Mouse (Mus musculus) erythroblast, adult 5-6 weeks (primary cell): ENCODE data around the gene Dck. TPM values are rescaled to one million over a fixed set of nuclear protein-coding genes. Genes with fewer than 3 reads are reported as not detected.

Experiments
- ATAC-seq: replicated peaks from 2 replicates; pipeline ENCODE4 v1.8.0; 2016; ENCODE audit warnings: moderate number of reproducible peaks, mild to moderate bottlenecking, moderate TSS enrichment, inconsistent platforms; ENCODE audit not compliant: poor library complexity, low FRiP score, severe bottlenecking
- total RNA-seq, 2 experiments: library from RNA; stranded (forward) in 1 of 2; stranded (reverse) in 1 of 2; fragments of 150-400 nt in 1 of 2; fragments of 200-764, 138-1000 nt in 1 of 2; gene quantifications; 2 replicates each; pipeline versions ENCODE4 v1.2.3 to v1.2.4; 2015 to 2017; ENCODE audit warnings: low replicate concordance in 2 of 2

Gene Dck
- total RNA-seq, 2 experiments from 2014 or later, result 75.0 to 106 TPM

GRCm38 (mm10) chr5:88790675-88791074, 25.9 kb downstream of the Dck start:
- ATAC-seq, result no peak

DNA sequence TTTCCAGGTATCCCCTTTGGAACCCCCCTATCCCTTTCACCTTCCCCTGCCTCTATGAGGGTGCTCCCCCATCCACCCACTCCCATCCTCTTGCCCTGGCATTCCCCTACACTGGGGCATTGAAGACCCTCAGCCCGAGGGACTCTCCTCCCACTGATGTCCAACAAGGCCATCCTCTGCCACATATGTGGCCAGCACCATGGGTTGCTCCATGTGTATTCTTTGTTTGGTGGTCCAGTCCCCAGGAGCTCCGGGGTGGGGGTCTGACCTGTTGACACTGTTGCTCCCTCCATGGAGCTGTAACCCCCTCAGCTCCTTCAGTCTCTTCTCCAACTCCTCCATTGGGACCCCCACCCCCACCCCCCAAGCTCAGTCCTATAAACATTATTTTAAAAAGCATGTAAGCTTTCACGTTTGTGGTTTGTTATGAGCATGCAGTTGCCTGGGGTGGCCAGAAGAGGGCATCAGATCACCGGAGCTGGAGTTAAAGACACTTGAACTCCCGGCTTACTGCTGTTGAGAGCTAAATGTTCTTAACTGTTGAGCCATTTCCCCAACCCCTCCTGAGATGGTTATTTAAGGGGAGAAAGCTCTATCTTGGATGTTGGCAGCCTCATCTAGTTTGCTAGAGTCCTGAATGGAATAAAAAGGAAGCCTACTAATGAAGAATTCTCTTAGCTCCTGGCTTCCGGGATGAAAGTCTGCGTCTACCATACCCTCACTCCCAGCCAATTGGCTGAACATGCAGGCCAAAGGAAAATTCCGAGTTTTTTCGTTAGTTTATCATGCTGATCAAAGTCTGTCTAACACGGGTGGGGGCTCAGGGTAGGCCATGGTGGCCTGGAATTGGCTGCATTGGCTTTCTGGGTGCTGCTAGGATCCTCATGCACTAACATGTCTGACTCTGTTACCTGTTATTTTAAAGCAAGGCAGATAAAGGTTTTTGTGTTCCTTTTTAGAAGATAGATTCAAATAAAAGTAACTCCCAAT, 26.8 kb downstream of the Dck start:
- ATAC-seq, result peak; percentile 90

DNA sequence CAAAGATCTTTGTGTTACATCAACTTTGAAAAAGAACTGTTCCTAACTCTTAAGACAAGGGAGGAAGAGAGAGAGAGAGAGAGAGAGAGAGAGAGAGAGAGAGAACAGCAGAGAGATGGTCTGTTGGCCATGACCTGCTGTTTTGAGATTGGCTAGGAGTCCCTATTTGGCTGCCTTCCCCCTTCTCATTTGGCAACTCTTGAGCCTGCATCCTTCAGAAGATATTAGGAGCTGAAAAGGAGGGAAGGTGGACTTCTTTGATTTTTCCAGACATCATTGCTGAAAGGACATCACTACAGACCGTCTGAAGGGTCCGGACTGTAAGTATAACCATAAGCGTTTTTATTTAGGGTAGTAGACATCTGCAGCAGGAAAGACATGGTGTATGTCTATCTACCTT, 28.9 kb downstream of the Dck start:
- no peak for ATAC-seq

GRCm38 (mm10) chr5:88795910-88796584, 31.3 kb downstream of the Dck start:
- ATAC-seq, result no peak

- ATAC-seq, result no peak
Measured at GRCm38 (mm10) chr5:88796588-88796987, 31.8 kb downstream of the Dck start.

DNA sequence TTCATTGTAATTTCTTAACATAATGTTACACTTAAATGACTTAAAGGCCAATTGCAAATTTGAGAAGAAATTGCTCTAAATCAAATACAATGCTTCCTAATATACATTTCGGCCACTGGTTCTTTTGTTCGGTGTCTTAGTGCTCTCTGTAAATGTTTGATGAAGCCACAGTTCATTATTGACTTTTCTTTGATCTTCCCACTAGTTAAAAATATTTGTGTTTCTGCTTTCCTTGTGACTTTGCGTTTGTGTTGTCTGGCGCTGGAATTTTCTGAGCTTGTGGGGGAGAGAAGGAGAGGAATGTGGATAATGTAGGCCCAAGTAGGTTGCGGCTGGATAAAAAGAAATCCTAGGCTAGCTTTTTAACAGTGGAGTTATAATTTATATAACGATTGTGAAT, 32.3 kb downstream of the Dck start:
- no peak for ATAC-seq

GRCm38 (mm10) chr5:88805616-88806015, 40.8 kb downstream of the Dck start:
- no peak for ATAC-seq

DNA sequence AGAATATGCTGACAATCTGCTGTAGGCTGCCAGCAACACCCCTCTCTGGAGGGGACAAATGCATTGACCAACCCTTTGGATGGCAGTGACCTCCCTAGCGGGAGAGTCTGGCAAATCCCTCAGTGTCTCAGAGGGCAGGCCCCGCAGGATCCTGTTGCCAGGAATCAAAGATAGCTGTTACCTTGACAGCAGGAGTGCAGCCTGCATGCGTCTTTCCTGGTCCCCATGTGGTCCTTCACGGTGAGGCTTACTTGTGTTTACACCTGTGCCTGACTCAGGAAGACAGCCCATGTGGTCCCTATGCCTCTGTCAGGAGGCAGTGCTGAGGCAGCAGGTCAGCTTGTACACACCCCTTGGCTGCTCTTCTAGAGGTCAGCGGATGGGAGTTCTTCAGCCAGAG, 41.5 kb downstream of the Dck start:
- no peak for ATAC-seq

DNA sequence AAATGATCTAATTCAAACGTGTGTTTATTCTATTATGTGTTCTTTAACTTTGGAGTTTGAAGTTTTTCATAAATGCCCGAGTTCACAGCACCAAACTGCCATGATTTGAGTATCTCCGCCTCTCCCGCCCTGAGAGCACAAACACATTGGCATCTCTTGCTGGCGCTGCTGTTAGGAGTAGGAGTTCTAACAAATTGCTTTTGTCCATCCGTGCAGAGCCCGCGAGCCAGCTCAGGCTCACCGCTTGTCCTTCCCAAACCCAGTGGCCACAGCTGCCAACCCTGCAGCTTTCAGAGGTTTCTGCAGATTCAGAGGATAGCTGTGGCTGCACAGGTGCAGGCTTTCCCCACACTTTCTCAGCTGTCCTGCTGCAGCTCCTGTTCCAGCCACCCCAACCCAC, 42.5 kb downstream of the Dck start:
- ATAC-seq, result no peak

DNA sequence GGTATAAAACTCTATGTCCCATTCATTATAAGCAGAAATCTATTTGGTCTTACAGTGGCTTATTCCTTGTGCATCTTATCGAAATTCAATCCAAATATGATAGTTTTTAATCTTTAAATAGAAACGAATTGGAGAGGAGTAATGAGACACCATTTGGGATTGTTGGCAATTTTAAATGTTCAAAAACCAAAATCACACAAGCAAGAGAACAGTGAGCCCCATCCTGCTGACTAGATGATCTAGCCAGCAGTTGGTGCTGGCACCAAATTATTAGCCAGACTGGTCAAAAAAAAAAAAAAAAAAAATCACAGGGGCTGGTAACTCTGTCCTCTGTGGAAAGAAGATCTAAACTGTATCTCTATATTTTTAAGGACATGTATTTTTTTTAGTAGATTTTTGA, 48.4 kb downstream of the Dck start:
- no peak for ATAC-seq

GRCm38 (mm10) chr5:88814552-88814951, 49.8 kb downstream of the Dck start:
- no peak for ATAC-seq

DNA sequence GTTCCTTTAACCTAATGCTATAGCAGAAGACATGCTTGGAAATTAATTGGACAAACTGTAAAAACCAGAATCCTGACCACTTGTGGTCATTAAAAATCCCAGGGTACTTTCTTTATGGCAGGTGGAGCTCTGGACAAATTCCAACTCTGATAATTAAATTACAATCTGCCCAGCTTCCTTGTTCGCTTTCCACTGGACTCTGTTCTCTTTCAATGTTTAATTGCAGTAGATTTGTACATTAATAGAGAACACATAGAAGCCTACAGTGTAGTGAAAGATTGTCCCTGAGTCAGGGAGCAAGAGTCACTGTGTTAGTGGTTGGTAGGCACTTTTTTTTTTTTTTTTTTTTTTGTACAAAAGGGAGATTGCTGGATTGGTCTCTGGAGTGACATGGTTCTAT, 56.7 kb downstream of the Dck start:
- ATAC-seq, result no peak

GRCm38 (mm10) chr5:88824838-88825237, 60.0 kb downstream of the Dck start:
- ATAC-seq, result no peak

DNA sequence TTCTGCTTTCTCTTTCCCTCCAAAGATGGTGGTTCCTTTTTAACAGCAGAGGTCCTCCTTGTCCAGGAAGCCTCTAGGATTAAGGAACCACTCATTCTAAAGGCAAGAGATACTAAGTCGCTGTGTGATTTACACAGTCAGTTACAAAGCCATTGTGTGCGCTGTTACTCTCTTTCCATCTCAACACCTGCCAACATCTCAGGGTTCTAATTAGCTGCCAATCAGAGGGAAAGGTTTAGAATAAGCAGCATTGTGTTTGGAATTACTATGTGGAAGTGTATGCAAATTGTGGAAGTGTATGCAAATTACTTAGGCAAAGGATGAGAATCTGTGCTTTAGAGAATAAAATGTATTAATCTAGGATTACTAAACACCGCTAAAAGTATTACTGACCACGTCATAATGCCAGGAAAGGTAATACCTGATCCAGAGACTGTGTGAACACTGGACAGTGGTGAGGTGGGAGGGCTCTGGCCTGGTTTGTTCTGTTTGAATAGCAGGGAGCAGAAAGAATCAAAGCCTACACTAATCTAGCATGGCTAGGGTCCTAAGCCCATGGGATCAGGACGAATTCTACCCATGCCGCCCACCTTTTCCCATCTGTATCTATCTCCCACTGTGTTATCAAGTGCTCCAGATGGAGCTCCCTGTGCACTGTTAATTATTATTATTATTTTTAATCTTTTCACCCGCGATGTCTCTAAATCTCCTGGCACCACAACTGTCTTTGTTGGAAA, 65.2 kb downstream of the Dck start:
- ATAC-seq, result no peak

GRCm38 (mm10) chr5:88830880-88831279, 66.1 kb downstream of the Dck start:
- ATAC-seq, result no peak

GRCm38 (mm10) chr5:88831935-88832334, 67.1 kb downstream of the Dck start:
- no peak for ATAC-seq

Other genes starting within 250 kb of the Dck start
- gene Jchain, start 237.1 kb upstream of the Dck start, total RNA-seq (2015; ENCODE audit: low replicate concordance), result 73.6 and 78.4 TPM in 2 replicates
- 36.3 and 37.8 TPM in 2 replicates for gene Jchain, start 237.1 kb upstream of the Dck start, total RNA-seq (2017; ENCODE audit: low replicate concordance)
- 10.6 and 20.5 TPM in 2 replicates for gene Utp3, start 210.5 kb upstream of the Dck start, total RNA-seq (2015; ENCODE audit: low replicate concordance)
- 10.9 and 11.8 TPM in 2 replicates for gene Utp3, start 210.5 kb upstream of the Dck start, total RNA-seq (2017; ENCODE audit: low replicate concordance)
- 2.9 and 3.6 TPM in 2 replicates for gene Rufy3, start 200.0 kb upstream of the Dck start, total RNA-seq (2015; ENCODE audit: low replicate concordance)
- 3.7 and 6.7 TPM in 2 replicates for gene Rufy3, start 200.0 kb upstream of the Dck start, total RNA-seq (2017; ENCODE audit: low replicate concordance)
- 15.9 and 26.3 TPM in 2 replicates for gene Grsf1, start 88.8 kb upstream of the Dck start, total RNA-seq (2015; ENCODE audit: low replicate concordance)
- 17.6 and 31.3 TPM in 2 replicates for gene Grsf1, start 88.8 kb upstream of the Dck start, total RNA-seq (2017; ENCODE audit: low replicate concordance)
- gene Mob1b, start 44.1 kb upstream of the Dck start, total RNA-seq (2015; ENCODE audit: low replicate concordance), result 21.7 and 33.6 TPM in 2 replicates
- gene Mob1b, start 44.1 kb upstream of the Dck start, total RNA-seq (2017; ENCODE audit: low replicate concordance), result 15.7 and 19.4 TPM in 2 replicates
- not detected in 2 replicates for gene Slc4a4, start 121.8 kb downstream of the Dck start, total RNA-seq (2015; ENCODE audit: low replicate concordance)
- not detected in 2 replicates for gene Slc4a4, start 121.8 kb downstream of the Dck start, total RNA-seq (2017; ENCODE audit: low replicate concordance)